Mouse (Mus musculus) erythroid progenitor cell, adult 5-6 weeks (primary cell): ENCODE data around the gene Dgcr6. TPM values are rescaled to one million over a fixed set of nuclear protein-coding genes. Genes with fewer than 3 reads are reported as not detected.
"Not testable (repeated sequence)": the region's sequence is repeated elsewhere in the genome, so short reads cannot be mapped to it uniquely, and the experiment has no call there.

Experiments
- ATAC-seq: replicated peaks from 2 replicates; pipeline ENCODE4 v1.8.0; 2016; ENCODE audit warnings: moderate number of reproducible peaks, mild to moderate bottlenecking, moderate TSS enrichment, inconsistent platforms; ENCODE audit not compliant: poor library complexity, low FRiP score, severe bottlenecking
- total RNA-seq, 2 experiments: library from RNA; stranded (forward) in 1 of 2; stranded (reverse) in 1 of 2; fragments of 150-400 nt in 1 of 2; fragments of 186-747, 209-891 nt in 1 of 2; gene quantifications; 2 replicates each; pipeline versions ENCODE4 v1.2.3 to v1.2.4; 2015 to 2017; ENCODE audit warnings: low replicate concordance in 2 of 2

The Dgcr6 gene
- total RNA-seq (2015; ENCODE audit: low replicate concordance) (8.4 TPM in 1 of 2 replicates, not detected in the other), total RNA-seq (2017; ENCODE audit: low replicate concordance) (2.1 TPM in 1 of 2 replicates, not detected in the other)

DNA sequence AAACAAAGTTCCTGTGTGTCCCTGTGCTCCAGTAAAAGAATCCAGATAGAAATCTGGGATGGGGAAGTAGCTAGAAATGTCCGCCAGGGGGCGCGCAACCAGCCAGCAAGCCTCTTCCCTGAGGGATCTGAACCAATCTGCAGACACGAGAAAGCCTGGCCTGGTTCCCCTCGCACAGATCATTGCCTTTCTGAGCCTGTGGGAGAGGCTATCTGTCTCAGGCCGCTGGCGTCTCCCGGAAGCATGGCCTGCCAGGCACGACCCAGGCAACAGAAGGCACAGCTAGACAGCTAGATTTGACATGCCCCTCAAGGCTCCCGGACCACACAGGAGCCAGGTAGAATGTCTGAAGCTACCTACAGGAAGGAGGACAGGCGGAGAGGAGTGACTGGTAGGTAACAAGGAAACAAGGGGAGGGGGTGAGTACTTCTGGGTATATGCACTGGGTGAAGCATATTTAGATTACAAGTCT is at the start of gene Dgcr6:
TSS of gene Dgcr6 (plus strand) at position 130 of the 472 bp plus-strand sequence.
- no peak for ATAC-seq

DNA sequence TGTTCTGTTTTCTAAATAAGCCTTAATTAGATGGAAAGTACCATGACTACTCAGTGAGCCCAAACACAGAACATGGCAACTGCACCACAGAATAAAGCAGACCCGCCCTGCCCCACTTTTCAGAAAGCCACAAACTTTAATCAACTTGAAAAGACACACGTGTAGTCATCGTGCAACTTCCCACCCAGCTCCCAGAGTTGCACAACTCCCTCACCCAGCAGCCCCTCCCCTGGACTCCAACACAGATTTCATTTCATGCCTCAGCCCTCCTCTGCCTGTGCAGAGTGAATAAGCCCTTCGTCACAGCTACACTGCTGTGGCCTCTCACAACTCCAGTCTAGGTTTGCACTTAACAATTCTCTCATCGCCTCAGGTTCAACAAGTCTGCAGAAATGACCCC is 48.1 kb upstream of the Dgcr6 start:
- ATAC-seq = no peak

DNA sequence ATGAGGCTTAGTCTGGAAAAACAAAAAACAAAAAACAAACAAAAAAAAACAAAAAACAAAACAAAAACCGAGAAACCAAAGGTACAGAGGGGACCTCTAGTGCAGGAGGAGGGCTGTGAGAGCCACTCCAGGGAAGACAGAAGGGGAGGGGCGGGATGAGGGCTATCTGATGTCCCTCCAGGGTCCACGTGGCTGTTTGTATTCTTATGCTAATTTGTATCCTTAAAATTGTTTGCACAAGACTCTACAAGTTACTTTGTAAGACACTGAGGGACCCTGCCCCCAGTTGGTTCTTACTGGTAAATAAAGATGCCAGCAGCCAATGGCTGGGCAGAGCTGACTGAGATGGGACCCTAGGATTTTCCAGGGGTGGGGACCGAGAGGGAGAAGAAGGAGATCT is 45.6 kb upstream of the Dgcr6 start:
- no peak for ATAC-seq

DNA sequence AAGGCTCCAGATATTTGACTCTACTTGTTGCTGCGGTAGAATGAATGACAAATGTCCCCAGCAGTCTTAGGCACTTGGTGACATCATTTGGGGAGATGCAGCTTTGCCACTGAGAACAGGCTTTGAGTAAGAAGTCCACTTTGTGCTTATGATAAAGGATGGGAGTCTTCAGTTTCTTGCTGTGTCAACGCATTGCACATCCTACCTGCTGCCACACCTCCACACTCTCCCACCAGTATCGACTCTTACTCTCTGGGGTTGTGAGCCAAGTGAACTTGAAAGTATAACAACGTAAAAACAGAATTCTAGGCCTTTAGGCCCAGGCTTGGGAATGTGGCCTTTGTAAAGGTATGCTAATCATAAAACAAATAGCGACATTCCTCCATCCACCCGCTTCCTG is 41.6 kb upstream of the Dgcr6 start:
- ATAC-seq = no peak

DNA sequence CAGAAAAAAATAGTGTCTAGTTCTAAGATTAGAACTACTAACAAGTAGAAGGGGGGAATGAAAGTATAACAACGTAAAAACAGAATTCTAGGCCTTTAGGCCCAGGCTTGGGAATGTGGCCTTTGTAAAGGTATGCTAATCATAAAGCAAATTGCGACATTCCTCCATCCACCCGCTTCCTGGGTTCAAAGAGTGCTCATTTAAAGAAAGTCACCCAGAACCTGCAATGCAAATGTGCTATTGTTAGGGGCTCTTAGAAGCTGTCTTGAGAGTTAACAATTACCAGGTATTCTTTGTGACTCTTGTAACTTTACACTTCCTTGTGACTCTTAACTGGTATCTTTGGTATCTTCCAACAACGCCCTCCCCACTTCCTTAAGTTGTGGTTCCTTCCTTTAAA is 36.2 kb upstream of the Dgcr6 start:
- not testable (repeated sequence) for ATAC-seq

DNA sequence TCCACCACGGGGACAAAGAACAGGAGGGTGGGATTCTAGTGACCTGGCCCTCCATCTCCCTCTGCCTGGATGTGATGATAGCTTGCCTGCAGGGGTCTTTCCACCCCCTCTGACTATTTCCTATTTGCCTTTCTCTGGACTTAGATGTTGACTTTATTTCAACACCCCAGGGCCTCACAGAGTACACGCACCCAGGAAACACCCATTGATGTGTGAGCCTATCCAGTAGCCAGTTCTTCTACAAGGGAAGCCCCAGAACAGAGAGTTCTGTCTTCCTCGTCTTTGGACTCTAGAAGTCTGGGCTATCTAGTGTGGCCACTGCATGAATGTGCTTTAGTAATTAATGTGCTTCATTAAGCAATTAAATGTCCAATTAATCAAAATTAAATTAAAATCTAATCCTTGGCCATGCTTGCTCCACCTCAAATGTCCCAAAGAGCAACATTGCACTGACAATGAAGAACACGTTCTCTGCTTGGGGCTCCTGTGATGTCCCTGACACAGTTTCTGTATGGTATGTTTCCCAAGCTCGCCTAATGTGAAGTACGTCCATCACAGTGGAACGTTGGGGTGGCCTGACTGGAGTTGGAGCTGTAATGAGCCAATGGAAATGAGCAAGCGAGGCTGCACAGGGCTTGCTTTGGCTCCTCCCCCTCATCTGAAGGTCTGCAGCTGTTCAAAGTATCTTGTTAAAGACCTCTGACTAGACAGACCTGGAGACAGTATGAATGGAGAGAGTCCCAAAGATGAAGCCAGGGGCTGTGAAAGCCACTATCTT is 29.7 kb upstream of the Dgcr6 start:
- no peak for ATAC-seq

DNA sequence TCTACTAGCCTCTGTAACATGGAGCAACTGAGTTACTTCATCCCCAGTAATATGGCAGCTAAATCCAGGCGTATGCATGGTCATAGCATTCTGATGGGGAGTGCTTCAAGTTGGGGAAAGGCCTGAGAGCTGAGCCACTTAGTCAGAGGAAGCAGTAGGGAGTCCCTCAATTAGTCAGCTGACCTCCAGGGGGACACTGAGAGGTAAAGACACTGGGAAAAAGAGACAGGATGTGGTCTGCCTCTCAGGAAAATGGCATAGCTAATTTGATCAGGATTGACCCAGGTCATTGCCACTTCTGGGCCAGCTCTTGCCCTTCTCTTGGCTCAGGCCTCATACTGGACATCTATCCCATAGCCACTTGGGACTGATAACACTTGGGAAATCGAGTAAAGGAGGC is 25.3 kb upstream of the Dgcr6 start:
- ATAC-seq = no peak

DNA sequence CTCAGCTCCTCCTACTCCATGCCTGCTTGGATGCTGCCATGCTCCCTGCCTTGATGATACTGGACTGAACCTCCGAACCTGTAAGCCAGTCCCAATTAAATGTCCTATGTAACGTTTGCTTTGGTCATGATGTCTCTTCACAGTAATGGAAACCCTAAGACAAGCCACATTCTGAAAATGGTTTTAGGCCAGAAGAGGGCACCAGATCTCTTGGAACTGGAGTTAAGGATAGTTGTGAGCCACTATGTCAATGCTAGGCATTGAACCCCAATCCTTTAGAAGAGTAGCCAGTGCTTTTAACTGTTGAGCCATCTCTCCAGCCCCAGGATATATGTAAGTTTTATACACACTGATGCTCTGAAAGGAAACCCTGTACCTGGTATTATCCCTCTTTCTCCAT is 20.9 kb upstream of the Dgcr6 start:
- no peak for ATAC-seq

DNA sequence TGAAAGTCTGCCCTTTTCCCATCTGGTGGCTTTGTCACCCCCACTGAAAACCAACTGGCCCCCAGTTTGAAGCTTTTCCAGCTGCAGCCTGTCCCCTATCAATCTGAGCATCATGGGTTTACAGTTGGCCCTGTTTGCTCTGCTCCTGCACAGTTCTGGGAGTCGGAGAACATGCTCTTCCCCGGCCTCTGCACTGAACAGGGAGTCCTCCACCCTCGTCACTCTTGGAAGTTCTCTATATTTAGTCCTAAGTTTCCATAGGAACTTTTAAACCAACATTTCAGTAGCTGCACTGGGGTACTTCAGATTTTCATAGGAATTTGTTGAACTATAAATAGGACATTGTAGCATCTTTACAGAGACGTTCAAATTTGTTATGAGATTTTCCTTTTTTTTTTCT is 19.4 kb upstream of the Dgcr6 start:
- ATAC-seq = no peak

DNA sequence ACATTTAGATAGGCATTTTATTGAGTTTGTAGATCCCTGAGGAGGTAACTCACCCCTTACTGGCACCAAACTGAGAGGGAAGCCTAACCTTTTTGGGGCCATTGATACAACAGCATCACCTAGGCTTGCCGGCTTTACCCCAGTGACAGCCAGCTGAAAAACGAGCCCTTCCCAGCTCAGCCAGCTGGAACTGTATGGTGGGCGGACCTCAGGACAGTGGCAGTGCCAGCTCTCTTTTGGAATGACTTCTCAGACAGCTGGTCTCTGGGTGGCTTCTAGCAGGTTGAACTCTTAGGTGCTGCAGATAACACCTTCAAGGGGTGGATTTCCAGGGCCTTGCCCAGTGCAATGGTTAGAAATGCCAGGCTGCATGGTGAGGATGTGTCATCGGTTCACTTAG is 18.4 kb upstream of the Dgcr6 start:
- no peak for ATAC-seq

DNA sequence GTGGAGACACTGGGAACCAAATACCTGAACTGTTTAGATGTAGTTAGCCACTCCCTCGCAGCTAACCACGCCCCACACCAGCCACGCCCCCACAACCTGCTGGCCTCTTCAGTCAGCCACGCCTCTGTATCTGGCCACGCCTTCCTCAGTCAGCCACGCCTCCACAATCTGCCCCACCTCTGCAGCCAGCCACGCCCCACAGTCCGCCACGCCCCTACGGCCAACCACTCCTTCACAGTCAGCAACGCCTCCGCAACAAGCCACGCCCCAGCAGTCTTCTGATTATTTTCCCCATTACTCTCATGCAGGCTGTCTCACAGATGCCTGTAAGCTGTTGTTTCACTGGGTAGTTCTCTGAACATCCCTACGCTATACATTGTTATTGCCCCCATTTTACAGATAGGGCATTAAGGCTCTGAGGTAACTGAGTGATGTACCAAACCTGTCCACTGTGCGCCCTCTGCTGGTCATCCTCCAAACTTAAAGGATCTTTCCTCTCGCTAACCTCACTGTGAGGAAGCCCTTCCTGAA is 16.2 kb upstream of the Dgcr6 start:
- ATAC-seq = peak; percentile 73

DNA sequence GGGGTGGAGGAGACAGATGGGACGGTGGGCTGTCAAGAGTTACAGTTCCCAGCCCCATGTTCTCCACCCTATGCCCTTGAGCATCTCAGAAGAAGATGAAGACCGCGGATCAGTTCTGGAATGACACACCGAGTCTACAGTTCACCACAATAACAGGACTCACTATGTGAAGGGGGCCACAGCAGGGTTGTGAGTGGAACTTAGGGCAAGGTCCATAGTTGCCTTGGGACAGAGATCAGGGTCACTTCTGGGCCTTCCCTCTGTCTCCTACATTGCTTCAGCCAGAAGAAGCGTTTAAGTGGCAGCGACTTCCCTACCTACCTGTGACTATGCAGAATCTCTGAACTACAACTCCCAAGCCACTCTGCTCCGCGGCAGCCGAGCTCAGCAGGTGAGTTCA is 15.6 kb upstream of the Dgcr6 start:
- ATAC-seq = no peak

DNA sequence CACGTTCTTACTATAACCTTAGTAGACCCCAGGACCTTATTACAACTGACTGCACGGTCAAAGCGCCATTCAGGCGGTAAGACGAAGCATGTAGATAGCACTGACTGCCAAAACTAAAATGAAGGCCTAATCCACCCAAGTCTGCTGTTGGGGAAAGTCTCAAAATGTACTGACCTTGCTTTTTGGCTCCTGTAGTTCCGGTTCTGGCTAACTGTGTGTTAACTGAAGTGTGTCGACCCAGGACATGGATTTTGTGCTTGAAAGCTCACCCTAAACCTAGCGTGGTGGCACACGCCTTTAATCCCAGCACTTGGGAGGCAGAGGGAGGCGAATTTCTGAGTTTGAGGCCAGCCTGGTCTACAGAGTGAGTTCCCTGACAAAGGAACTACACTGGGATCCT is 7.7 kb upstream of the Dgcr6 start:
- no peak for ATAC-seq

DNA sequence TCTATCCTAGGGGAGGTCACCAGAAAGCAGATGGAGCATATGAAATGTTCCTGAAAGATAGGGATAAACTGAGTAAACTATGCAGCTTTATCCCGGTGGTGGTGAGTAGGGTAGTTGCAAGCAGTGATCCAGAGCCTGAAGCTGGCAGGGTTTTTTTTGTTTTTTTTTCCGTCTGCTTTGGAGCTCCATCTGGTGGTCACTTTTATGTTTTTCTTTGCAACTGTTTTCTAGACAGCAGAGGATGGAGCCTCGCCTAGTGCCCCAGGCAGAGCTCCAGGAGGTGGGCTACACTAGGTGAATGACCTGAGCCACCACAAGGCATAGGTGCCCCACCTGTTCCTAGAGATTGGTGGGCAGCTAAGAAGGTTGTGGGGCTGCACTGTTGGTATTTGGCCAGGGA is 5.0 kb upstream of the Dgcr6 start:
- no peak for ATAC-seq

DNA sequence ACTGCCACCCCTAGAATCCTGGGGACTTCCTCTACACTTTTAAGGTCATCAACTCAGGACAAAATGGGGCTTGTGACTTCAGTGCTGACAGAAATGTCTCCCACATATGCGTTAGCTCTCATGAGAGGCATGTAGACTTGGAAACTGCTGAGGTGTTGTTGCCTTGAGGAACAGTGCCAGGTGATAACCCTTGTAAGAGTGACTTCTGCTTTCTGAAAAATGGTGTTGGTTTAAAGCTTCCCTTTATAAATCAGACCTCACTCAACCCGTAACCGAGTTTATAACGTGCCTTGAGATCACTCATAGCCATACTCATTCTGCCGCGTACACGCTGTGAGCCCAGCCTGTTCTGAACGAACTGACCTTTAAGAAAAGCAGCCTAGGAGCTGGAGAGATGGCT is 4.6 kb upstream of the Dgcr6 start:
- no peak for ATAC-seq

DNA sequence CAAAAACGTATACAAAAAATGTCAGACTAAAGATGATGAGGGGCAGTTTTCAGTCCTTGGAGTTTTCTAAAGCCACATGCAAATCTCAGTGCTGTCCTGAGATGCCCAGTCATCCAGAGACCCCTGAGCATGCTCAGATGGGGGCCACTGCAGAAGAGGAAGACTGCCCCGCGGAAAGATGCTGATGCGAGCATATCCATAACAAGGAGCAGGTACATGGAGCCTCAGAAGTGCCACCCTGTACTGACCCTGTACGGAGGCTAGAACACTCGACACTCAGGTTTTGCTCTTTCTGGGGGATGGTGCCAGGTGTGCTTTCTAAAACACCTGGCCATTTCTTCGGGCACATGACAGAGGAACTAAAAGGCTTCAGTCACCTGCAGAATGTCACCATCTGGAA is 338 bp upstream of the Dgcr6 start:
- no peak for ATAC-seq

DNA sequence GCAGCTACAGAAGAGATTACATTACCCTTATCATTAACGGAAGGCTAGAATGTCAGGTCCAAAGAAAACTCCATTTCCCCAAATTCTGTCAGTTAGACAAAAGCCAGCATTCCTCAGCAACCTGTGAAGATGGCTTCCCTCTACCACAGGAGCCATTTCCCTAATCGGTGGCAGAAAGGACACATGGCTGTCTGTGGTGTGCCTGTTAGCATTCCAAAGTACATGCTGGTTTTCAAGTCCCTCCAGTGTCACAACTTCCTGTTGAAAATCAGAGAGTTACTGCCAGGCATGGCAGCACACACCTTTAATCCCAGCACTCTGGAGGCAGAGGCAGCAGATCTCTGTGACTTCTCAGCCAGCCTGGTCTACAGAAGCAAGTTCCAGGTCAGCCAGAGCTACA is 3.6 kb downstream of the Dgcr6 start:
- ATAC-seq = no peak

DNA sequence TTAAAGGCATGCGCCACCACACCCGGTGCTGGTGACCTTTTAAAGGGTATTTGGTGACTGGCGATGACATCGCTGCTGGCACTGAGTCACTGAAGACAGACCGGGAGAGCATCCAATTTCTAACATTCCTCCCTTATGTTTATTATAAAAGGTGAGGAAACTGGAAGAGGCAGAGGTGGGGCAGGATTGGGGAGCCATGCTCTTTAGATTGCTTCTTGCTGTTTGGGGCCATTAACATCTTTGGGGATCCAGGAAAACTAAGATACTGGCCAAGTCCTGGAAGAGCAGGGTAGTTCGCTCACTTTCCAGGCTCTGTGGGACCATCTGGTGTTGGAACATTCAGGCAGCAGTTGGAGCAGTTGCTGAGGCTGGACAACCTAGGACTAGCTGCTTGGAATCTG is 5.7 kb downstream of the Dgcr6 start:
- no peak for ATAC-seq

DNA sequence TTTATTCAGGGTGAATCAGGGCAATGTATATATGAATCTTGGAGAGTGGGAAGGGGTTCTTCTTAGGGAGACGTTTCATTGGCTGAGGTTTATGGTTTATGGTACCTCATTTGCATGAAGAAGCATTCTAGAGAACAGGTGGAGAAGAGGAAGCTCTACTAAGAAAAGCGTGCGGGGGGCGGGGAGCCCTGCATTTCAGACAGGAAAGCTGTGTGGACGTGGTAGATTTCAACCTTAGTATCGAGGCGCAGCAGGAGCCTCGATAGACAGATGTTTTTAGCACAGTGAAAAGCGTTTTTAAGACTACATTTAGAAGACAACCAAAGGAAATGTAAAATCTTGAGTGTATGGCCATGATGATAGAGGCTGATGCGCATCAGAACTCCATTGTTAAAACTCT is 6.6 kb downstream of the Dgcr6 start:
- no peak for ATAC-seq

DNA sequence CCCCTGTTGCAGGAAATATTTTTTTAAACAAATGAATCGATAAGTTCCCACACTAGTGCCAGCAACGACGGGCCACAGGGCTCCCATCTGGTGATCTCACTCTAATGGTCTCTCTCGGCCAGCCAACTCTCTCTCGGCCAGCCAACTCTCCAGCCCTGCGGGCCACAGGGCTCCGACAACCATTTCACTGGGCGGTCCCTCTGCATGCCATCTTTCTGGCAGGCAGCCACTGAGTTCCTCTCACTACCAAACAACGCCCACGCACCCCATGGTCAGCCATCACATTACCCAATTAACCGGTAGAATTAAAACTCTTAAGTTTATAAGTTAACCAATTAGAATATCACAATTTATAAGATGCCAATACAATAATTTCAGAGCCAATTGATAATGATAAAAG is 8.5 kb downstream of the Dgcr6 start:
- ATAC-seq = no peak

DNA sequence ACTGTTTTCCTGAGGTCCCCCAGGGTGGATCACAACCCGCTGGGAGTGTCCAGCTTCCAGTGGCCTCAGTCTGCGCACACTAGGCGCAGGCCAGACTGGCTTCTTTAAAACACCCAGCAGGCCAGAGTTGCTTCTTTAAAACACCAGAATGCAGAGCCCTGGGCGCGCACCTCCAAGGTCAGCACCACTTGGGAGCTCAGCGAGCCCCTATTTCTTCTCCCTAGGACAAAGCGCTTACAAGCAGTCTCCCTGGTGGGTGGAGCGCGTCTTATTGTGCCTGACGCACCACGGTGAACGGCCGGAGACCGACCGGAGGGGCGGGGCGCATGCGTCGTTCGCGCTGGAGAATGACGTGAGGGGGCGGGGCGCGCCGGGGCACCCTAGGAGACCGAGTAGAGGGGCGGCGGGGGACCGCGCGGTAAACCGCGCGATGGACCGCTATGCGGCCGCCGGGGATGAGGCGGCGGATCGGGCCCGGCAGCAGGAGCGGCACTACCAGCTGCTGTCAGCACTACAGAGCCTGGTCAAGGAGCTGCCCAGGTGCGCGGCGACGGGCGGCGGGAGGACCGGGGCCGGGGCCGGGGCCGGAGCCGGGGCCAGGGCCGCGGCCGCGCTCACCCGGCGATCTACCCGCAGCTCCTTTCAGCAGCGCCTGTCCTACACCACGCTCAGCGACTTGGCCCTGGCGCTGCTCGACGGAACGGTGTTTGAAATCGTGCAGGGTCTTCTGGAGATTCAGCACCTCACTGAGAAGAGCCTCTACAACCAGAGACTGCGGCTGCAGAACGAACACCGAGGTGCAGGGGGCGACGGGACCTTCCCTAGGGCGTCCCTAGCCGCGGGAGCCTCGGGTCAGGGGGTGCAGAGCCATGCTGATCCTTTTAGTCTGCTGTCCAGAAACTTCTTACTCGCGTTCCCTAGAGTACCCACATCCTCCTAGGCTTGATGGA is 13.7 kb downstream of the Dgcr6 start:
- peak; percentile 88 for ATAC-seq
